Mouse (Mus musculus): ENCODE measurements at regions not wholly inside any gene's neighbourhood (a gene's known extent, or its start where the extent isn't known, plus 50 kb on each side); places are given as distances from the start of the nearest gene placed in this dataset.
A peak's percentile ranks its signal among the peaks of the same experiment; 100 is the strongest.

DNA sequence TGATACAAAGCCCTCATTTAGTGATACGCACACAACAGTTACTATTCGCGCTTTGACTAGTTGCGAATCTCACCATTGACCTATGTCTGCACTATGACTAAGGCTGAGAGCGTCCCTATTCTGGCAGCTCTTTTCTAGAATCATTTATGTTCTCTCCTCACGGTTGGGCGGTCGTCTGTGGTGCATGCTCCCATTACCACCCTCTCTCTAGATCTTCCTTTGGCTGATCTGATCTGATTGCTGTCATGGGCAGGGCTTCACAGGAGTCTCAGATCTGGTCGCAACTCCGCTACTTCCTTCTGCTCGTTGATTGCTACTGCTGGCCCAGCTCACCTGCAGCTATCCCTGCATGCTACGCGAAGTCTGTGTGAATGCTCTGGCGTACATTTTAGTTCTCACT, 239.2 kb upstream of the BC052040 start:
- 94% methylated on average over 14 of the region's 14 CpGs for WGBS
- H3K4me1 ChIP-seq (ENCODE audit: control insufficient read depth, insufficient read depth, low read length), result no peaks in the 10 kb centered on the region
- no peak overlapping the region for H3K4me3 ChIP-seq (ENCODE audit: insufficient read depth, low read depth, low read length)
- TF ChIP-seq POLR2A (IDR thresholded peaks at IDR 0.05; ENCODE audit: insufficient read depth, low read depth, low read length), result no peak
- no peak for TF ChIP-seq CTCF (IDR thresholded peaks at IDR 0.05; ENCODE audit: insufficient read depth, low read depth, low read length)
- no peak overlapping the region for H3K27ac ChIP-seq (ENCODE audit: insufficient read depth, low read depth, low read length)

DNA sequence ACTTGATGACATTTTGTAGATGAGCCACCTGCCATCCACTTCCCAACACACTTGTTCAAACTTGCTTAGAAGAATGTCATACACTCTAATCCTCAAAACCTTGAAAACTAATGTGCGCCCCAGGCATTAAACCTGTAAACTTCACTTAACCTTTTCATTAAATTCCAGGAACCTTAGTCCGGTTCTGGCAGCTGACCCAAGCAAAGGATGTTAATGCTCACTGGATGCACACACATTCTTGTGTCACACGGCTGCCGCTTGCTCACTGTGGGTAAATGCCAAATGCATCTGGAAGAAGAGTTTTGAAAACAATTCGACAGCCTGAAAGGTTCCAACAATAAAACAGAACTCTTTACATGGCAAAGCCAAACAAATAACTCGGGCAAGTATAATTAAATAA, 235.0 kb upstream of the BC052040 start:
- 50% methylated on average over 6 of the region's 6 CpGs for WGBS
- TF ChIP-seq CTCF (IDR thresholded peaks at IDR 0.05; ENCODE audit: insufficient read depth, low read depth, low read length), result no peak
- TF ChIP-seq POLR2A (IDR thresholded peaks at IDR 0.05; ENCODE audit: insufficient read depth, low read depth, low read length), result no peak
- no peak overlapping the region for H3K27ac ChIP-seq (ENCODE audit: insufficient read depth, low read depth, low read length)
- H3K4me3 ChIP-seq (ENCODE audit: insufficient read depth, low read depth, low read length), result no peak overlapping the region
- H3K4me1 ChIP-seq (ENCODE audit: control insufficient read depth, insufficient read depth, low read length), result no peaks in the 10 kb centered on the region

DNA sequence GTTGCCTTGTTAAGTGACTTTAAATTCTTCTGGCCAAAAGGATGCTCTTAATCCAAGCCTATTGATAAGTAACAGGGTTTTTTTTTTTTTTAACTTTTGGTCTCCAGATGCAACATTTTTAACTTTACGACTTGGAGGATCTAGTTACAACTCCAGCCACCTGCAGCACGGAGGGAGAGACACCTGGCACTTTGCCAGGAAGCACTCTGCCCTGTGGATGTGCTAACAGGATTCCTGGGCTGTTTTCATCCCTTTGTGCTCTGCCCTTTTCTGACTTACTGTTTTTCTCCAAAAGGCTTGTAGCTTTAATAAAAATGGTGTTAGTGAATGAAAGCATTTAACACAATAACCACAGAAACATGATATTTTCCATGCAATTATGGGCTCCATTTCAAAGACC, 233.3 kb upstream of the BC052040 start:
- Histone ChIP-seq H3K27ac (ENCODE audit: insufficient read depth, low read depth, low read length) (no peak overlapping the region), H3K4me1 (ENCODE audit: control insufficient read depth, insufficient read depth, low read length) (no peaks in the 10 kb centered on the region), H3K4me3 (ENCODE audit: insufficient read depth, low read depth, low read length) (no peak overlapping the region)
- TF ChIP-seq POLR2A (IDR thresholded peaks at IDR 0.05; ENCODE audit: insufficient read depth, low read depth, low read length) (no peak), CTCF (IDR thresholded peaks at IDR 0.05; ENCODE audit: insufficient read depth, low read depth, low read length) (no peak)
- 24% methylated on average over 2 of the region's 2 CpGs for WGBS

DNA sequence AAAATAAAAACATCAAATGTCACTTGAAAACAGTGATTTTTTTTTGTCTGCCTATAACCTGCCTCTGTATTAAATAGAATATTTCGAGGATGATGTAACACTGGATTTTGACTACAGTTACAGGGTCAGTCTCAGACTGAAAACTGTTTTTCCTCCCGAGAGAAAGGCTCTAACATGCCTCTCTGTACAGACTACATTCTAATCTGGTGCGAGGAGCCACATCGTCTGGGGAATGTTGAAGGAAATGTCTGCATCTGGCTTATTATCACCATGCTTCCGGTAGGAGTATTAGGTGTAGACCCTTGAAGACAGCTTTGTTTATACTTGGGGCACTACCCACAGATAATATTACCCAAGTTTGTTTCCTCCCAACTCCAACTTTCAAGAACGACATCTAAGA, 210.4 kb upstream of the BC052040 start:
- Histone ChIP-seq H3K27ac (ENCODE audit: insufficient read depth, low read depth, low read length) (no peak overlapping the region), H3K4me1 (ENCODE audit: control insufficient read depth, insufficient read depth, low read length) (no peaks in the 10 kb centered on the region), H3K4me3 (ENCODE audit: insufficient read depth, low read depth, low read length) (no peak overlapping the region)
- 89% methylated on average over 6 of the region's 6 CpGs for WGBS
- TF ChIP-seq CTCF (IDR thresholded peaks at IDR 0.05; ENCODE audit: insufficient read depth, low read depth, low read length) (no peak), POLR2A (IDR thresholded peaks at IDR 0.05; ENCODE audit: insufficient read depth, low read depth, low read length) (no peak)

GRCm38 (mm10) chr2:115375336-115375735, 206.2 kb upstream of the BC052040 start:
- TF ChIP-seq CTCF (IDR thresholded peaks at IDR 0.05; ENCODE audit: insufficient read depth, low read depth, low read length) (no peak), POLR2A (IDR thresholded peaks at IDR 0.05; ENCODE audit: insufficient read depth, low read depth, low read length) (no peak)
- no peaks in the 10 kb centered on the region for H3K4me1 ChIP-seq (ENCODE audit: control insufficient read depth, insufficient read depth, low read length)
- 54% methylated on average over 5 of the region's 5 CpGs for WGBS
- no peak overlapping the region for H3K27ac ChIP-seq (ENCODE audit: insufficient read depth, low read depth, low read length)
- H3K4me3 ChIP-seq (ENCODE audit: insufficient read depth, low read depth, low read length), result no peak overlapping the region

DNA sequence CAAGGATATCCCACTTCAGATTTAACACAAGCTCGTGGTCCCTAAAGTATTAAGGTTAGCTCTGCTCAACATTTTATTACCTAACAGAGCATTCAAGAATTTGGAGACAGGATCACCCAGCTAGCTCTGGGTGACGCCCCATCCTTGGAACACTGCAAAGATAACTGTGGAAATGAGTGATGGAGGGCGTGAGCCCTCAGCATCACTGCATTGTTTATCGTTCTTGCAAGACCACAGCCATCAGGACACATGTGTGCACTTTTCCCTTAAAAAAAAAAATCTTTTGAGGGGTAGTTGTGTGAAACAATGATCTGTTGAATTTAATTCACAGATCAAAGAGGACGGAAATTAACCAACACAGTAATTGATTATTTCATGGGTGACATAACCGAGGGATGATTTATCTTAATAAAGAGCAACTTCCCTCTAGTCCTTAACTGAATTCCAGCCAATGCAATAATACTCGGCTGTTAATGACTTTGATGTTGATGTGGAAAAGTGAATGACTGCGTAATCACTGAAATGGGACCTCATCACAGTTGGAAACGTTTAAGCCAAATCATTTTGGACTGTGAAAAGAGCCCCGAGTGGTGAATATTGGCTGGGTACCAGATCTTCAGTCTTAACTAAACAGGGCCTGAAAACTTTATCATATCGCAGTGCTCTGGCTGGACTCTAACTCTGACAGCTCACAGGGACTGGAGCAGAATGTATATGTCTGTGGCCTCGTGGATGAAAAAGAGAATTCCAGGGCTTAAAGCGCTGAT, 196.9 kb upstream of the BC052040 start:
- TF ChIP-seq CTCF (IDR thresholded peaks at IDR 0.05; ENCODE audit: insufficient read depth, low read depth, low read length) (no peak), POLR2A (IDR thresholded peaks at IDR 0.05; ENCODE audit: insufficient read depth, low read depth, low read length) (no peak)
- peaks cover 11% of the 10 kb centered on the region for H3K4me1 ChIP-seq (ENCODE audit: control insufficient read depth, insufficient read depth, low read length)
- no peak overlapping the region for H3K4me3 ChIP-seq (ENCODE audit: insufficient read depth, low read depth, low read length)
- H3K27ac ChIP-seq (ENCODE audit: insufficient read depth, low read depth, low read length), result peak overlapping the region; percentile 62
- WGBS, result 27% methylated on average over 13 of the region's 13 CpGs

DNA sequence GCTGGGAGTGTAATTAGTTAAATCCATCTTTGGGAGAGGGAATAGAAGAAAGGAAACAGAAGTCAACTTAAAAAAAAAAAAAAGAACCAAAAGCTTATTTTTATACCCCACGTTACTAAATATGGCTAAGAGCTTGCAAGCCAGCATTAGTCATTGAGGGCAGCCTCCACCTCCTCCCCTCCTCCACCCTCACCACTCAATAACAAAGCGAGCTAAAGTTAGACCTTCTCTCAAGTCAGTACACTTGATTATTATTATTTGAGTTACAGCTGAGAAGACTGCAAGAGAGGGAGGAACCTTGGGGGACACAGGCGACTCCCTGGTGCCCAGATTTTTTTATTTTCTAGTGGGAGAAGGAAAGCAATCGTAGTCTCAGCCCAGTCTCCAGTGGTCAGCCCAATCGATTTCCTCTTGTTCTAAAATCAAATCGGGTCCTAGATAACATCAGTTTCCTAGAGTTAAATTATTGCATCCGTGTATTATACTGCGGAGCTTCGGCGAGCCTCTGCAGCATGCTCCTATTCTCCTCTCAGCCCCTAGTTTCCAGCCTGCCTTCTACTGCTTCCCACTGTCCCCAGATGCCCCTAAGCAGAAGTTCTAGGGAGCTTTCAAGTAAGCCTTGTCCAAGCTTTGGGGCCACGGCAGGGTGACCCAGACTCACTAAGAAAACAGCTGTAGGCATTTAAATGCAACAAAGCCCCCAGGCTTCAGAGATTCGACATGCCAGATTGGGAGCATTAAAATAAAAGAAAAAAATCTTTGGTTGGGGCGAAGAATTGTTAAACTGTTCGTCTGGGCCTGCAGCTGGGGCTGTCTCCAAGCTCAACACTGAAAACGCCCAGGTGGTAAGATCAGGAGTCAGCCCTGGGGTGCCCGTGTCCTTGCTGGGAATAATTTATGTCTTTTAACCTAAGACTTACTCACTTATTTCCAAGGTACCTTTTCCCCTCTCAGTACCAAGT, 196.0 kb upstream of the BC052040 start:
- Histone ChIP-seq H3K4me3 (ENCODE audit: insufficient read depth, low read depth, low read length) (no peak overlapping the region), H3K4me1 (ENCODE audit: control insufficient read depth, insufficient read depth, low read length) (peaks cover 11% of the 10 kb centered on the region), H3K27ac (ENCODE audit: insufficient read depth, low read depth, low read length) (peak overlapping the region; percentile 96)
- TF ChIP-seq POLR2A (IDR thresholded peaks at IDR 0.05; ENCODE audit: insufficient read depth, low read depth, low read length), result no peak
- no peak for TF ChIP-seq CTCF (IDR thresholded peaks at IDR 0.05; ENCODE audit: insufficient read depth, low read depth, low read length)
- 19% methylated on average over 16 of the region's 16 CpGs for WGBS

GRCm38 (mm10) chr2:115391575-115391974, 189.9 kb upstream of the BC052040 start:
- WGBS, result 94% methylated on average over 7 of the region's 7 CpGs

More at GRCm38 (mm10) chr2:115391575-115391974, 189.9 kb upstream of the BC052040 start:
- TF ChIP-seq CTCF (IDR thresholded peaks at IDR 0.05; ENCODE audit: insufficient read depth, low read depth, low read length), result no peak
- TF ChIP-seq POLR2A (IDR thresholded peaks at IDR 0.05; ENCODE audit: insufficient read depth, low read depth, low read length), result no peak
- peaks cover 4% of the 10 kb centered on the region; the same call in 1 of the 2 replicates for H3K4me1 ChIP-seq (ENCODE audit: control insufficient read depth, insufficient read depth, low read length)
- no peak overlapping the region for H3K4me3 ChIP-seq (ENCODE audit: insufficient read depth, low read depth, low read length)
- H3K27ac ChIP-seq (ENCODE audit: insufficient read depth, low read depth, low read length), result no peak overlapping the region
